Mouse (Mus musculus) liver, embryonic 12.5 days (tissue): ENCODE measurements at regions not wholly inside any gene's neighbourhood (a gene's known extent, or its start where the extent isn't known, plus 50 kb on each side); places are given as distances from the start of the nearest gene placed in this dataset.

Source experiments
- ATAC-seq: fragments of 200-750 bp; cut with Nextera tagmentation; 2 replicates; pipeline ENCODE4 v1.8.0; 2017; ENCODE audit warnings: moderate number of reproducible peaks, mild to moderate bottlenecking, moderate library complexity
- H3K27ac ChIP-seq: fragments of 300-500 bp; sonication (generic); 2 replicates; pipeline ENCODE4 v1.5.1; 2016; ENCODE audit warnings: mild to moderate bottlenecking
- H3K27me3 ChIP-seq: fragments of 300-500 bp; sonication (generic); replicated peaks from 2 replicates; pipeline ENCODE4 v1.6.1; 2016; ENCODE audit warnings: mild to moderate bottlenecking, moderate library complexity
- H3K36me3 ChIP-seq: fragments of 300-500 bp; sonication (generic); 2 replicates; pipeline ENCODE4 v1.6.1; 2016; ENCODE audit warnings: mild to moderate bottlenecking, moderate library complexity
- H3K4me1 ChIP-seq: fragments of 300-500 bp; sonication (generic); 2 replicates; pipeline ENCODE4 v1.6.1; 2016
- H3K4me2 ChIP-seq: fragments of 300-500 bp; sonication (generic); 2 replicates; pipeline ENCODE4 v1.6.1; 2016; ENCODE audit warnings: mild to moderate bottlenecking, moderate library complexity
- H3K4me3 ChIP-seq: fragments of 300-500 bp; sonication (generic); 2 replicates; pipeline ENCODE4 v1.5.1; 2016; ENCODE audit warnings: mild to moderate bottlenecking, moderate library complexity
- H3K9ac ChIP-seq: fragments of 300-500 bp; sonication (generic); 2 replicates; pipeline ENCODE4 v1.6.1; 2016; ENCODE audit warnings: mild to moderate bottlenecking, moderate library complexity
- H3K9me3 ChIP-seq: fragments of 300-500 bp; sonication (generic); replicated peaks from 2 replicates; pipeline ENCODE4 v1.6.1; 2016; ENCODE audit warnings: mild to moderate bottlenecking, moderate library complexity
- WGBS: fragments of 180-500 bp; shearing (Covaris S2); methylation state at CpG from one replicate; pipeline ENCODE4 v1.1.7; 2016; ENCODE audit not compliant: insufficient replicate concordance; 5-methylcytosine and 5-hydroxymethylcytosine counted together

DNA sequence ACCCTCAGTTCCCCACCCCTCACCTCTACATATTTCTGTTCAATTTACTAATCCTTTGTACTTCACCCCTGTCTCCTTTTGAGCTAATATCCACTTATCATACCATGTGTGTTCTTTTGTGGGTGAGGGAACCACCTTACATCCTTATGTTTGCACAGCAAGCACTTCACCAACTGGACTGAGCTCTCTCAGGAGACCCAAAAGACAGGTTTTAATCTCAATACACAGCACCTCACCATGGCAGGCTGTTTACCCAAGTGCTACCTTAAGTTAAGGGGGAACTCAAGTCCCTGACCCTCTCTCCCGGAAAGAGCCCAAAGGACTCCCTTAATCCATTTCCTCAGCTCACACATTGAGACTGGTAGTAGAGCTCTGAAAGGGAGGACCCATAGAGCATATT is 62.3 kb upstream of the Agr3 start:
- WGBS, result 67% methylated on average over 1 of the region's 1 CpGs

DNA sequence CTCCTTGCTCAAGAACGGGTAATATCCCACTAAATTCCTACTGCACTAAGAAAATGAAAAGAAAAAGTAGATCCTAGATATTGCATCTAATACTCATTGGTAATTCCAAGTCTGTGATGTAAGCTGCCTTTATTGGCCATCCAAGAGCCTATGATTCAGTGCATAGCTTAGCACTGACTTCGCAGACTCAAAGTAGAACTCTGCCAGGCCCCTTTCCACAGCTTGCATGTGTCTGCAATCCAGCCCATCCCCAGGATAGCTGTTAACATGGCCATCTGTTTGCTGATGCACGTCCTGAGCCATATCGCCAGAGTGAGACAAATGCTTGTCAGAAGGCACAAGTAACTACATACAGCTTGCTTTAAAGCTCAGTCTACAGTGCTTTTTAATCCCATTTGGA is 72.3 kb upstream of the Agr3 start:
- H3K4me3 ChIP-seq, result no peak overlapping the region
- 71% methylated on average over 4 of the region's 4 CpGs for WGBS
- no peak overlapping the region for H3K27ac ChIP-seq
- no peaks in the 10 kb centered on the region for H3K27me3 ChIP-seq
- H3K4me2 ChIP-seq, result no peak overlapping the region
- H3K36me3 ChIP-seq, result no peaks in the 10 kb centered on the region
- no peaks in the 10 kb centered on the region for H3K9me3 ChIP-seq
- ATAC-seq, result no peak
- no peaks in the 10 kb centered on the region for H3K4me1 ChIP-seq
- no peak overlapping the region for H3K9ac ChIP-seq

More for the DNA sequence above, 62.3 kb upstream of the Agr3 start:
- no peak overlapping the region for H3K4me3 ChIP-seq
- no peak overlapping the region for H3K27ac ChIP-seq
- no peaks in the 10 kb centered on the region for H3K4me1 ChIP-seq
- no peak overlapping the region for H3K9ac ChIP-seq
- H3K36me3 ChIP-seq, result no peaks in the 10 kb centered on the region
- H3K9me3 ChIP-seq, result no peaks in the 10 kb centered on the region
- ATAC-seq, result no peak
- no peaks in the 10 kb centered on the region for H3K27me3 ChIP-seq
- no peak overlapping the region for H3K4me2 ChIP-seq

DNA sequence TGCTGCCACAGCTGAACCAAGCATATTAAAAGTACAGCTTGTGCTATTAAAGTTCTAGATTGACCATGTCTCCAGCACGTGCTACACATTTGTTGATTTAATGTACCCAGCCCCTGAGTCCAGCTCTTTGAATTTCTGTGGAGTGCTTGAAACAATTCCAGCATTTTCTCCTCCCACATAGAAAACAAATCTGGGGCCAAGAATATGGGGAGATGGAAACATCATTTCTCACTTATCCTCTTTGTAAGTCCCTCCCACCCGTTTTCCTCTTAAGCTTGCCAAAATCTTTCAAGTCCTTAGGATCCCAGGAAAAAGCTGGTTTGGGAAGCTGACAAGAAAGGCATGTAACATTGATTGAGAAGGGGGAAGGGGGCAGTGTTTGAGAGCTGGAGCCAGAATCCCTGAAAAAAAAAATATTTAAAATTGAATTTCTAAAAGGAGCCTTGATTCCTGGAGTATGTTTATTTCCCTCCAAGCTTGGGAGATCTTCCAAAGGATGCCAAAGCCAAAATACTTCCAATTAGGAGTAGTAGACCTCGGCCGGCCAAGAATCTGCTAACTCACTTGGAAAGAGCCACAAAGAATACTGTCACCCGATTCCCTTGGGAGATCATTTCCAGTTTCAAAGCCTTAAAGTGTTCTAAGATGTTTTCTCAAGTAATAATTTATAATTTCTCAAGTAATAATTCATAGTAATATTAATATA is 78.4 kb upstream of the Agr3 start:
- no peaks in the 10 kb centered on the region for H3K9me3 ChIP-seq
- H3K9ac ChIP-seq, result no peak overlapping the region
- 62% methylated on average over 5 of the region's 5 CpGs for WGBS
- no peaks in the 10 kb centered on the region for H3K36me3 ChIP-seq
- H3K27me3 ChIP-seq, result no peaks in the 10 kb centered on the region
- ATAC-seq, result no peak
- no peak overlapping the region for H3K4me2 ChIP-seq
- H3K27ac ChIP-seq, result no peak overlapping the region
- H3K4me1 ChIP-seq, result no peaks in the 10 kb centered on the region
- H3K4me3 ChIP-seq, result no peak overlapping the region

DNA sequence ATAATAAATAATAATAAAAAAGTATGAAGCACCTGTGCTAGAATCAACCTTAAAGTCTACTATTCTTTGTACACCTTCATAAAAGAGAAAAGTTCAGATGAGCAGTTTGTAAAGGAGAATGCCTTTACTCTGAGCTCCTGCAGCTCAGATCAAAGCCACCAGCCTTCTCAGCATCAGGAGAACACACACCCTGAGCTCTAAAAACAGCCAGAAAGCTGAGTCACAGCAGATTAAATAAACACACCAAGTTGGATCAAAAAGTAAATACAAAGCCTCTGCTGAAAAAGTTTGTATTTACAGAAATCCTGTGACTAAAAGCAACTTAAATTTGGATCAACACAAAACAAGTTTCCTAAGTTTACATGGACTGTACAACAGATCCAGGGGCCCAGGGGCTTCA is 88.5 kb upstream of the Agr3 start:
- no peak overlapping the region for H3K27ac ChIP-seq
- no peaks in the 10 kb centered on the region for H3K4me1 ChIP-seq
- ATAC-seq, result no peak

DNA sequence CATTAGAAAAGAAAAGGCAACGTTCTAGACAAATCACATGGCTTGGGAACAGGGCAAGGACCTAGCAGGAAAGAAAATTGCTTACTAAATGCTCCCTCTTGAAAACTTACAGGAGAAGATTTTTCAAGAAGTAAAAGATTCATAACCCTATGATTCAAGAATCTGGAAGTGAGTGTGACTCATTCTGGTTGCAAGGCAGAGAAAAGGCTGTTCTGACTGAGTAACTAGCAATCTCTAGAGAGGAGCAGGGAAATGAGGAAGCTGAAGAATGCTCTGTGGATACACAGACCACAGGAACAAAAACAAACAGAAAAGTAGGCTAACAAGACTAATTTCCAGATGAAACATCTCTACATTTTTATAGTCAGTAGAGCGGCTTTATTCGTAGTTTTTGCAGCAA is 92.1 kb upstream of the Agr3 start:
- Histone ChIP-seq H3K36me3 (no peaks in the 10 kb centered on the region), H3K27ac (no peak overlapping the region), H3K9me3 (no peaks in the 10 kb centered on the region), H3K4me3 (no peak overlapping the region), H3K9ac (no peak overlapping the region), H3K27me3 (no peaks in the 10 kb centered on the region), H3K4me2 (no peak overlapping the region), H3K4me1 (no peaks in the 10 kb centered on the region)
- no peak for ATAC-seq
- 68% methylated on average over 3 of the region's 3 CpGs for WGBS

More for the DNA sequence above, 88.5 kb upstream of the Agr3 start:
- no peaks in the 10 kb centered on the region for H3K9me3 ChIP-seq
- H3K4me3 ChIP-seq, result no peak overlapping the region
- H3K36me3 ChIP-seq, result no peaks in the 10 kb centered on the region
- no peak overlapping the region for H3K9ac ChIP-seq
- no peaks in the 10 kb centered on the region for H3K27me3 ChIP-seq
- H3K4me2 ChIP-seq, result no peak overlapping the region

DNA sequence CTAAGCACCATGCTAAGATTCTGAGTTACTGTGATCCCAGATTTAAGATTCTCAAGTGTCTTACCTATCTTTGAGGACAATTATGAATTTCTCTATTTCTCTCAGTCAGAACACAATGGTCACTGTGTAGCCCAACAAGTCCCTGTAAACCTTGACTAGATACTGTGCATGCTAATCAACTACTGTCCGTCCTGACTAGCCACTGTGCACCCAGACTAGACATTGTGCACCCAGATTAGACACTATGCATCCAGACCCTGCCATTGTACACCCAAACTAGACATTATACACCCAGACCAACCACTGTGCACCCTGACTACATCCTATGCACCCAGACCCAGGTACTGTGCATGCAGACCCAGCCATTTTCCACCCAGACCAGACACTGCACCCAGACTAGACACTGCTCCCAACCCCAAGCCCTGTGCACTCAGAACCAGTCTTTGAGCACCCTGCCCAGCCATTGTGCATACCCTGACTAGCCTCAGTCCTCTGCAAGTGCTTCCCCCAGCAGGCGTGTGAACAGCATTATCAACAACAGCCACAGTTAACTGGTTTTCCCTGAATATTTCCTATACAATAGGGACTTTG is 93.4 kb upstream of the Agr3 start:
- no peak overlapping the region for H3K9ac ChIP-seq
- no peak overlapping the region for H3K4me2 ChIP-seq
- WGBS, result 58% methylated on average over 2 of the region's 2 CpGs
- no peak overlapping the region for H3K4me3 ChIP-seq
- H3K27me3 ChIP-seq, result no peaks in the 10 kb centered on the region
- no peaks in the 10 kb centered on the region for H3K36me3 ChIP-seq
- no peak for ATAC-seq
- H3K27ac ChIP-seq, result no peak overlapping the region
- 0 out of 2 replicates have a peak, but pooled peaks cover 4% of the 10 kb centered on the region for H3K4me1 ChIP-seq
- no peaks in the 10 kb centered on the region for H3K9me3 ChIP-seq

DNA sequence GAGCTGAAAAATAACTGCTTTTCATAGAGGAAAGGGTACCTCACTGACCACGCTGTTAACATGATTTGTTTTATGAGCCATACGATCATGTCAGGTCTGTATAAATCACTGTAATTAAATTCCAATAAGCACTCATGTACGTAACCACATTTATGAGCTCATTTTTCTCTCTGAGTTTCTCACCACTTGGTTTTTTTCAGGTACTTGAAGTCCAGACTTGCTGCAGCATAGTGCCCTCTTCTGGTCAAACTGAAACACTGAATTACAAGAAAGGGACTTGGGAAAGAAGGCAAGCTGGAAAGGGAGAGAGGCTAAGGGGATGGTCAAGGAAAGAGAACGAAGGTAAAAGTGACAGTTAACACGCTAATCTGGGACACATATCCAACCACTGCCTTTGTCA is 94.2 kb upstream of the Agr3 start:
- no peak overlapping the region for H3K9ac ChIP-seq
- H3K4me2 ChIP-seq, result no peak overlapping the region
- 0 out of 2 replicates have a peak, but pooled peaks cover 4% of the 10 kb centered on the region for H3K4me1 ChIP-seq
- no peak overlapping the region for H3K4me3 ChIP-seq
- 12% methylated on average over 5 of the region's 5 CpGs for WGBS
- no peaks in the 10 kb centered on the region for H3K9me3 ChIP-seq
- no peaks in the 10 kb centered on the region for H3K27me3 ChIP-seq
- H3K36me3 ChIP-seq, result no peaks in the 10 kb centered on the region
- H3K27ac ChIP-seq, result no peak overlapping the region
- no peak for ATAC-seq

DNA sequence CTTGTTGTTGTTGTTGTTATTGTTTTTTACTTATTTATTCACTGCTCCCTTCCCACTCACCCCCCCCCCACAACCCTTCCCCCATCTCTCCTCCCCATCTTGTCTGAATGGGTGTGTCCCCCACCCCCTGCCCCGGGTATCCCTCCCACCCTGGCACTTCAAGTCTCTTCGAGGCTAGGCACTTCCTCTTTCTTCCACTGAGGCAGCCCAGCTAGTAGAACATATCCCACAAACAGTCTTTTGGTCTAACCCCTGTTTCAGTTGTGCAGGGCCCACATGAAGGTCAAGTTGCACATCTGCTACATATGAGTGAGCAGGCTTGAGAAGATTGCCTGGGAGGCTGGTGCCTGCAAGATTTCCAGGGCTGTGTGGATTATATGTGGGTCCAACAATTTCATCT is 97.6 kb upstream of the Agr3 start:
- no peaks in the 10 kb centered on the region for H3K27me3 ChIP-seq
- no peak for ATAC-seq
- H3K4me1 ChIP-seq, result 0 out of 2 replicates have a peak, but pooled peaks cover 4% of the 10 kb centered on the region
- no peak overlapping the region for H3K4me2 ChIP-seq
- H3K4me3 ChIP-seq, result no peak overlapping the region
- H3K9me3 ChIP-seq, result no peaks in the 10 kb centered on the region
- no peak overlapping the region for H3K9ac ChIP-seq
- H3K27ac ChIP-seq, result no peak overlapping the region
- WGBS, result 21% methylated on average over 2 of the region's 2 CpGs
- no peaks in the 10 kb centered on the region for H3K36me3 ChIP-seq

DNA sequence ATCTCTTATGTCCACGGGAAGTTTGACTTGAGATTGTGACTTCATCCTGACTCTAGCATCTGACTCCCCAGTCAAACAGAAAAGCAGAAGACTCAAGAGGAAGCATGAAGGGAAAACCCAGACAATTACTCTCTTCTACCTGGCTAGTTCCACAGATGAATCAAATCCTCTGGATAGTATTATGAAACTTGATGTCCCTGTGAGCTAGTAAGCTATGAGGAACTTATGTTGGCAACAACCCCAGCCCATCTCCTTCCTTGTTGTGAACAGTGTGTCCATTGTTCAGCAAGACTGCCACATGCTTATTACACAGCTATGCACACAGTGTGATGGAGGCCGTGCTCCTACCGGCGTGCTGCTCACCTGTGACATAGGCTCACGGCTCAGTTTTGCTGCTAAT is 98.4 kb upstream of the Agr3 start:
- WGBS, result 66% methylated on average over 5 of the region's 5 CpGs
- H3K27ac ChIP-seq, result no peak overlapping the region
- H3K9ac ChIP-seq, result no peak overlapping the region
- H3K27me3 ChIP-seq, result no peaks in the 10 kb centered on the region
- no peak overlapping the region for H3K4me2 ChIP-seq
- H3K4me1 ChIP-seq, result 0 out of 2 replicates have a peak, but pooled peaks cover 4% of the 10 kb centered on the region
- H3K9me3 ChIP-seq, result no peaks in the 10 kb centered on the region
- H3K36me3 ChIP-seq, result no peaks in the 10 kb centered on the region
- no peak overlapping the region for H3K4me3 ChIP-seq
- no peak for ATAC-seq

DNA sequence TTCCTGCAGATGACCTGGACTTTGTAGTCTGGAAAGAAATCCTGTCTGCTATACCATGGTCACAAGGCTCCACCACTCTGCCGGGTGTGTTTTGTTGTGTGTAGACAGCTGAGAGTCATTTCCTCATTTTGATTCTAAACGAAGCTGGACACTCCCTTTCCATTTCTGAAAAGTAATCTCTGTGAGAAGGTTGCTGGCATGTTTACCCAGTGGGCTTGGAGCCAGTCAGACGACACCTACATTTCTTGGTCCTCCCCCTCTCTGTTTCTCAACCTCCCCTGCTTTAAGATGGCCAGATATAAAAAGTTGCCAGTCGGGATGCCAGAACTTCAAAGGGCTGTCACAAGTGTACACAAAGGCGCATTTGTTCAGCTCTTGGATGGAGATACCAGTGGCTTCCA is 100.8 kb upstream of the Agr3 start:
- no peak overlapping the region for H3K4me2 ChIP-seq
- H3K27ac ChIP-seq, result no peak overlapping the region

DNA sequence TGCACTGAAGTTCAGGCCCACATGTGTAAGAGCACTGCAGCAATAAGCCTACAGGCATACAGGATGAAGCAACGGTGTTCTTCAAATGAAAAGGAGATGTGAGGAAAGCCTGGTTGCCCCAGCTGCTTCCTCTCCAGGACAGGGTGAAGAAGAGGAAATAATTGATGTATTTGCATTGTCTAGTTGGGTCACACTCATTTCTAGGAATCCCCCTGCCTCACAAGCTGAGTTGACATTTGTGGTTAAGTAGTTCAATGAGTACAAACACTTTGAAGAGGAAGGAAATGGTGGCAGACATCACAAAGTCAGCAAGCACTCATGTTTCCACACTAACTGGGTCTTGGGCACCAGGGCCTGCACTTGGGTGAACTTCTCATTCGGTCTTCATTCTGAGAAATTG is 126.2 kb upstream of the Agr3 start:
- Histone ChIP-seq H3K9me3 (no peaks in the 10 kb centered on the region), H3K4me1 (no peaks in the 10 kb centered on the region), H3K27ac (no peak overlapping the region), H3K27me3 (no peaks in the 10 kb centered on the region), H3K4me2 (no peak overlapping the region), H3K9ac (no peak overlapping the region), H3K36me3 (no peaks in the 10 kb centered on the region), H3K4me3 (no peak overlapping the region)
- 17% methylated on average over 2 of the region's 2 CpGs for WGBS
- no peak for ATAC-seq

More for the DNA sequence above, 100.8 kb upstream of the Agr3 start:
- H3K4me3 ChIP-seq, result no peak overlapping the region
- H3K9me3 ChIP-seq, result no peaks in the 10 kb centered on the region
- 25% methylated on average over 5 of the region's 5 CpGs for WGBS
- H3K36me3 ChIP-seq, result no peaks in the 10 kb centered on the region
- no peak for ATAC-seq
- H3K9ac ChIP-seq, result no peak overlapping the region
- no peaks in the 10 kb centered on the region for H3K27me3 ChIP-seq
- H3K4me1 ChIP-seq, result 0 out of 2 replicates have a peak, but pooled peaks cover 4% of the 10 kb centered on the region

DNA sequence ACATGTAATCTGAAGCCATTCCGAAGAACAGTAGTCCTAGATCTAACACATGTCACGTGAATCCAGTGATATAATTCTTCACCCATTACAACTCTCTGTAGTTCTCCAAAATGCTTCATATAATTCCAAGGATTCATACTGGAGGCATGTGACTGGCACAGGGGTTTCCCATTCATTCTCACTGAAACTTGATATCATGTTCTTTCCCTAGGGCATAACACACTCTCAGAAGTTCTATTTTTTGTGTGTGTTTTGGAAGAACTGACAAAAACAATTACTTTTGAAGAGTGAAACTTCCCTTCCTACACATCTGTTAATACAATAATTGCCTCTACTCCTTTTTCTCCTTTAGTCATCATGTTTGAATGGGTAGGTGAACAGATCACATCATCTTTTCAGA is 150.0 kb upstream of the Agr3 start:
- H3K36me3 ChIP-seq, result no peaks in the 10 kb centered on the region
- H3K27ac ChIP-seq, result no peak overlapping the region
- no peaks in the 10 kb centered on the region for H3K27me3 ChIP-seq
- H3K4me2 ChIP-seq, result no peak overlapping the region
- no peaks in the 10 kb centered on the region for H3K4me1 ChIP-seq
- no peaks in the 10 kb centered on the region for H3K9me3 ChIP-seq
- WGBS, result 60% methylated on average over 2 of the region's 2 CpGs
- no peak for ATAC-seq
- H3K4me3 ChIP-seq, result no peak overlapping the region
- H3K9ac ChIP-seq, result no peak overlapping the region
